Mouse (Mus musculus) CH12.LX (cell line): ENCODE data around the gene Ptges3. TPM values are rescaled to one million over a fixed set of nuclear protein-coding genes. Genes with fewer than 3 reads are reported as not detected.
"Not testable (repeated sequence)": the region's sequence is repeated elsewhere in the genome, so short reads cannot be mapped to it uniquely, and the experiment has no call there.

Source experiments
- DNase-seq: peaks from one replicate; pipeline ENCODE4 v3.0.0-alpha.2; 2013; ENCODE audit errors: extremely low read depth
- H3K27ac ChIP-seq: 2 replicates; pipeline ENCODE4 v1.5.1; 2012; ENCODE audit warnings: low read depth, mild to moderate bottlenecking, control low read depth, moderate library complexity; ENCODE audit not compliant: insufficient read depth
- H3K27me3 ChIP-seq: replicated peaks from 2 replicates; pipeline ENCODE3; 2012; ENCODE audit warnings: inconsistent platforms
- H3K36me3 ChIP-seq, 2 experiments: replicated peaks in 1 of 2; 2 replicates each; pipeline versions ENCODE3 to v1.6.1; 2012; ENCODE audit warnings: inconsistent platforms in 1 of 2, low read length in 1 of 2, mild to moderate bottlenecking in 1 of 2, mixed read lengths in 1 of 2, moderate library complexity in 1 of 2; ENCODE audit not compliant: control insufficient read depth in 1 of 2, insufficient read depth in 1 of 2
- H3K4me1 ChIP-seq, 2 experiments: 2 replicates each; pipeline ENCODE4 v1.6.1; 2012; ENCODE audit warnings: inconsistent platforms in 1 of 2, moderate library complexity in 1 of 2; ENCODE audit not compliant: insufficient read depth in 2 of 2, control insufficient read depth in 1 of 2
- H3K4me2 ChIP-seq: 2 replicates; pipeline ENCODE4 v1.6.1; 2012; ENCODE audit warnings: low read depth, mild to moderate bottlenecking, control low read depth; ENCODE audit not compliant: poor library complexity, insufficient read depth, severe bottlenecking
- H3K4me3 ChIP-seq, 3 experiments: fragments of 150-350 bp in 1 of 3; sonication (generic) in 1 of 3; replicated peaks in 1 of 3; 2 replicates each; pipeline versions ENCODE3 to v1.5.1; 2011 to 2012; ENCODE audit warnings: low read depth in 2 of 3, low read length in 2 of 3, mild to moderate bottlenecking in 2 of 3, moderate library complexity in 2 of 3, control low read depth in 1 of 3, improper control_type of control experiment in 1 of 3, inconsistent platforms in 1 of 3, mixed read lengths in 1 of 3; ENCODE audit not compliant: poor library complexity in 1 of 3
- H3K79me2 ChIP-seq: replicated peaks from 2 replicates; pipeline ENCODE4 v1.6.1; 2012; ENCODE audit warnings: mild to moderate bottlenecking, moderate library complexity; ENCODE audit not compliant: control insufficient read depth, poor library complexity, insufficient read depth, severe bottlenecking; ENCODE audit errors: extremely low read depth
- H3K9ac ChIP-seq: 2 replicates; pipeline ENCODE4 v1.6.1; 2012; ENCODE audit warnings: low read depth, mild to moderate bottlenecking, control low read depth, moderate library complexity; ENCODE audit not compliant: insufficient read depth
- H3K9me3 ChIP-seq: replicated peaks from 2 replicates; pipeline ENCODE3; 2012; ENCODE audit warnings: low read length, inconsistent platforms, mixed read lengths
- CHD1 ChIP-seq: IDR thresholded peaks from 2 replicates; pipeline ENCODE4 v1.6.1; 2012; ENCODE audit warnings: low read depth, low read length, improper control_type of control experiment, inconsistent platforms
- CHD2 ChIP-seq: IDR thresholded peaks from 2 replicates; pipeline ENCODE4 v1.6.1; 2011; ENCODE audit warnings: low read length, improper control_type of control experiment
- CTCF ChIP-seq, 2 experiments: IDR thresholded peaks in 1 of 2; conservative IDR thresholded peaks in 1 of 2; 2 replicates each; pipeline ENCODE4 v1.5.1; 2011 to 2012; ENCODE audit warnings: low read depth in 2 of 2, low read length in 2 of 2, improper control_type of control experiment in 1 of 2, inconsistent platforms in 1 of 2, mild to moderate bottlenecking in 1 of 2, moderate library complexity in 1 of 2
- ELF1 ChIP-seq: IDR thresholded peaks from 2 replicates; pipeline ENCODE4 v1.6.1; 2014; ENCODE audit warnings: low read depth, mild to moderate bottlenecking, inconsistent platforms, low read length, improper control_type of control experiment
- EP300 ChIP-seq: IDR thresholded peaks from 2 replicates; pipeline ENCODE4 v1.6.1; 2011; ENCODE audit warnings: low read length, improper control_type of control experiment
- GABPA ChIP-seq: IDR thresholded peaks from 2 replicates; pipeline ENCODE4 v1.6.1; 2012; ENCODE audit warnings: low read depth, low read length, improper control_type of control experiment, inconsistent platforms; ENCODE audit not compliant: insufficient replicate concordance
- HCFC1 ChIP-seq: IDR thresholded peaks from 2 replicates; pipeline ENCODE4 v1.6.1; 2012; ENCODE audit warnings: low read depth, mild to moderate bottlenecking, inconsistent platforms, low read length, improper control_type of control experiment
- JUN ChIP-seq: IDR thresholded peaks from 2 replicates; pipeline ENCODE4 v1.6.1; 2011; ENCODE audit warnings: low read depth, mild to moderate bottlenecking, low read length, improper control_type of control experiment, moderate library complexity; ENCODE audit not compliant: insufficient read depth
- KAT2A ChIP-seq: IDR thresholded peaks from 2 replicates; pipeline ENCODE4 v1.6.1; 2012; ENCODE audit warnings: low read length, improper control_type of control experiment, inconsistent platforms; ENCODE audit not compliant: insufficient replicate concordance
- MAX ChIP-seq: IDR thresholded peaks from 2 replicates; pipeline ENCODE4 v1.6.1; 2011; ENCODE audit warnings: low read length, improper control_type of control experiment
- MAZ ChIP-seq: IDR thresholded peaks from 2 replicates; pipeline ENCODE4 v1.6.1; 2012; ENCODE audit warnings: low read depth, mild to moderate bottlenecking, inconsistent platforms, low read length, improper control_type of control experiment, moderate library complexity
- MEF2A ChIP-seq: IDR thresholded peaks from 2 replicates; pipeline ENCODE4 v1.6.1; 2014; ENCODE audit warnings: low read depth, mild to moderate bottlenecking, inconsistent platforms, low read length, improper control_type of control experiment, borderline replicate concordance
- MYC ChIP-seq: IDR thresholded peaks from 2 replicates; pipeline ENCODE4 v1.6.1; 2011; ENCODE audit warnings: low read depth, mild to moderate bottlenecking, improper control_type of control experiment, low read length
- POLR2A ChIP-seq: IDR thresholded peaks from 2 replicates; pipeline ENCODE4 v1.6.1; 2011; ENCODE audit warnings: low read depth, mild to moderate bottlenecking, improper control_type of control experiment, low read length
- POLR2AphosphoS2 ChIP-seq: IDR thresholded peaks from 2 replicates; pipeline ENCODE4 v1.6.1; 2011; ENCODE audit warnings: low read depth, low read length, improper control_type of control experiment
- SMC3 ChIP-seq: IDR thresholded peaks from 2 replicates; pipeline ENCODE4 v1.6.1; 2011; ENCODE audit warnings: low read depth, low read length, improper control_type of control experiment
- UBTF ChIP-seq: IDR thresholded peaks from 2 replicates; pipeline ENCODE4 v1.6.1; 2012; ENCODE audit warnings: low read depth, mild to moderate bottlenecking, inconsistent platforms, low read length, improper control_type of control experiment, moderate library complexity
- USF2 ChIP-seq: conservative IDR thresholded peaks from 2 replicates; pipeline ENCODE4 v1.6.1; 2011; ENCODE audit warnings: low read depth, low read length, improper control_type of control experiment
- ZC3H11A ChIP-seq: IDR thresholded peaks from 2 replicates; pipeline ENCODE4 v1.6.1; 2012; ENCODE audit warnings: low read depth, mild to moderate bottlenecking, inconsistent platforms, low read length, improper control_type of control experiment
- ZMIZ1 ChIP-seq: IDR thresholded peaks from 2 replicates; pipeline ENCODE4 v1.6.1; 2012; ENCODE audit warnings: low read depth, mild to moderate bottlenecking, inconsistent platforms, low read length, improper control_type of control experiment
- ZNF384 ChIP-seq: IDR thresholded peaks from 2 replicates; pipeline ENCODE4 v1.6.1; 2012; ENCODE audit warnings: low read depth, low read length, improper control_type of control experiment, inconsistent platforms
- dilution Hi-C: fragments of 300-500 bp; cut with MboI; formaldehyde crosslinking; loops from 2 replicates; pipeline ENCODE4 v1.14.3; 2020; ENCODE audit warnings: low sequenced_read_pairs; ENCODE audit not compliant: extremely low pct_unique_long_range_greater_than_20kb, extremely low pct_ligation_motif_present
- in situ Hi-C: fragments of 300-500 bp; cut with MboI; formaldehyde crosslinking; loops from 3 replicates; pipeline ENCODE4 v1.14.3; 2019; ENCODE audit warnings: low sequenced_read_pairs, low pct_ligation_motif_present, low pct_unique_long_range_greater_than_20kb, mixed read lengths
- polyA plus RNA-seq: library from polyadenylated mRNA; unstranded; fragments of >175 nt; gene quantifications from 2 replicates; pipeline ENCODE4 v1.2.1, GENCODE M21; 2012; ENCODE audit warnings: low read depth; ENCODE audit not compliant: insufficient read length
- total RNA-seq, 2 experiments: library from RNA; depleted of rRNA; stranded (reverse); fragments of 300-350 nt in 1 of 2; fragments of >200 nt in 1 of 2; gene quantifications; 2 replicates each; pipeline ENCODE4 v1.2.3; 2012 to 2014

Gene Ptges3
- total and polyA plus RNA-seq, 3 experiments = 124 to 274 (median 196) TPM

DNA sequence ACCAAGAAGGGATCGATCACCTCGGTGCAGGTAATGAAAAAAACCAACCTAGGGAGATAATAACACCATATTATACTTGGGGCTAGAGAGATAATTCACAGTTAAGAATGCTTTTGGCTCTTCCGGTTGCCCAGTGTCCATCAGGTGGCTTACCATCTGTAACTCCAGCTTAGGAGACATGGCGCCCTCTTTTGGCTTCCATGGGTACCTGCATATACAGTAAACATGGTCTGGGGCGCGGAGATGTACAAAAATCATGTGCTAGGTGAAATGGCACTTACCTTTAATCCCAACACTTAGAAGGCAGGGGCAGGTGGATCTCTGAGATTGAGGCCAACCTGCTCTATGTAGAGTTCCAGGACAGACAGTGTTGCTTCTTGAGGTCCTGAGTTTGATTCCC lies 27.6 kb downstream of the Ptges3 start:
- DNase-seq = peak; percentile 59
- Histone ChIP-seq H3K4me1 (peaks cover 3 to 62% of the 10 kb centered on the region in 2 experiments; a peak in 3 of 4 replicates), H3K9ac (no peak overlapping the region), H3K4me2 (no peak overlapping the region), H3K36me3 (peaks cover 46 to 61% of the 10 kb centered on the region in 2 experiments), H3K27ac (no peak overlapping the region), H3K9me3 (no peaks in the 10 kb centered on the region), H3K4me3 (no peak overlapping the region), H3K27me3 (no peaks in the 10 kb centered on the region), H3K79me2 (peaks cover 35% of the 10 kb centered on the region)
- dilution Hi-C loops (no loop called here), in situ Hi-C loops (no loop called here)
- TF ChIP-seq POLR2AphosphoS2 (no peak), CTCF (conservative IDR thresholded peaks at IDR 0.05 in 1 of 2, IDR thresholded peaks at IDR 0.05 in 1 of 2; ENCODE audit: low read depth in 2 of 2, low read length in 2 of 2) (peak; percentile 49 to 57; a peak in 3 of 4 replicates)

DNA sequence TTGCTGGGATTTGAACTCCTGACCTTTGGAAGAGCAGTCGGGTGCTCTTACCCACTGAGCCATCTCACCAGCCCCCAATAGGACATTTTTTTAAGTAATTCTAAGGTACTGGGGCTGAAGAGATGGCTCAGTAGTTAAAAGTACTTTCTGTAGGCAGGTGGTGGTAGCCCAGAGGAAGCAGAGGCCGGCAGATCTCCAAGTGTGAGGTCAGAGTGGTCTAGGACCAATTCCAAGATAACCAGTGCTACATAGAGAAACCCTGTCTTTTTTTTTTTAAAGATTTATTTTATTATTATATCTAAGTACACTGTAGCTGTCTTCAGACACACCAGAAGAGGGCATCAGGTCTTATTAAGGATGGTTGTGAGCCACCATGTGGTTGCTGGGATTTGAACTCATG lies 28.5 kb downstream of the Ptges3 start:
- H3K79me2 ChIP-seq = peaks cover 35% of the 10 kb centered on the region
- in situ Hi-C loops, dilution Hi-C loops, H3K9ac ChIP-seq, H3K9me3 ChIP-seq, H3K4me3 ChIP-seq, H3K27me3 ChIP-seq, H3K4me2 ChIP-seq, DNase-seq, H3K27ac ChIP-seq: not testable (repeated sequence)
- peaks cover 46 to 61% of the 10 kb centered on the region in 2 experiments for H3K36me3 ChIP-seq
- H3K4me1 ChIP-seq = peaks cover 0 to 53% of the 10 kb centered on the region in 2 experiments; a peak in 2 of 4 replicates

DNA sequence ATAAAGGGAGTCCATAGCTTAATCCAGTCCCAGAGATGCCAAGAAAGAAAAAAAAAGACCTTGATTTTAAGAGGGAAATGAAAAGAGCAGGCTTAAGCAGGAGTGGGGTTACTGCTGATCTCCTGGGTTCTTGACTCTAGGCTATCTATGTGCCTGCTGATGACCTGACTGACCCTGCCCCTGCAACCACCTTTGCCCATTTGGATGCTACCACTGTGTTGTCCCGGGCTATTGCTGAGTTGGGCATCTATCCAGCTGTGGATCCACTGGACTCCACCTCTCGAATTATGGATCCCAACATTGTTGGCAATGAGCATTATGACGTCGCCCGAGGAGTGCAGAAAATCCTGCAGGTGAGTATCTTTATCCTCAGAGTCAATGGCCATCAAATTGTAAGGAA lies 29.4 kb downstream of the Ptges3 start:
- H3K79me2 ChIP-seq = peaks cover 36% of the 10 kb centered on the region
- H3K36me3 ChIP-seq = peaks cover 46 to 61% of the 10 kb centered on the region in 2 experiments
- H3K9ac ChIP-seq = no peak overlapping the region
- DNase-seq = no peak
- H3K27ac ChIP-seq = no peak overlapping the region
- H3K4me3 ChIP-seq = no peak overlapping the region
- TF ChIP-seq GABPA (no peak), ZMIZ1 (no peak), HCFC1 (no peak), ELF1 (no peak), SMC3 (no peak), JUN (no peak), CHD1 (no peak), MAZ (no peak), UBTF (no peak), KAT2A (no peak), MYC (no peak), CHD2 (no peak), USF2 (no peak), MEF2A (no peak), POLR2A (no peak), EP300 (no peak), POLR2AphosphoS2 (no peak), ZNF384 (no peak), ZC3H11A (no peak), MAX (no peak)
- no peaks in the 10 kb centered on the region for H3K27me3 ChIP-seq
- in situ Hi-C loops (no loop called here), dilution Hi-C loops (no loop called here)
- no peaks in the 10 kb centered on the region for H3K9me3 ChIP-seq
- H3K4me1 ChIP-seq = peaks cover 0 to 53% of the 10 kb centered on the region in 2 experiments; a peak in 2 of 4 replicates
- H3K4me2 ChIP-seq = no peak overlapping the region
